Mouse (Mus musculus) heart, postnatal 0 days (tissue): ENCODE results near the gene Padi3. TPM values are rescaled to one million over a fixed set of nuclear protein-coding genes. Genes with fewer than 3 reads are reported as not detected.

ENCODE experiments used
- ATAC-seq: fragments of 200-750 bp; cut with Nextera tagmentation; 2 replicates; pipeline ENCODE4 v1.8.0; 2017; ENCODE audit warnings: low read depth, moderate number of reproducible peaks, moderate library complexity; ENCODE audit not compliant: insufficient read depth
- DNase-seq: peaks from one replicate; pipeline ENCODE4 v3.0.0-alpha.2; 2016; ENCODE audit warnings: low spot score
- H3K27ac ChIP-seq: fragments of 300-500 bp; sonication (generic); 2 replicates; pipeline ENCODE4 v1.5.1; 2014; ENCODE audit warnings: low read depth, mild to moderate bottlenecking
- H3K27me3 ChIP-seq: fragments of 300-500 bp; sonication (generic); 2 replicates; pipeline ENCODE4 v1.6.1; 2014; ENCODE audit warnings: low read length, mixed read lengths; ENCODE audit not compliant: control insufficient read depth, insufficient read depth
- H3K36me3 ChIP-seq: fragments of 300-500 bp; sonication (generic); replicated peaks from 2 replicates; pipeline ENCODE4 v1.6.1; 2014; ENCODE audit warnings: low read length, mixed read lengths; ENCODE audit not compliant: control insufficient read depth, insufficient read depth
- H3K4me1 ChIP-seq: fragments of 300-500 bp; sonication (generic); 2 replicates; pipeline ENCODE4 v1.6.1; 2014; ENCODE audit warnings: antibody characterized with exemption; ENCODE audit not compliant: control insufficient read depth, insufficient read depth
- H3K4me2 ChIP-seq: fragments of 300-500 bp; sonication (generic); 2 replicates; pipeline ENCODE4 v1.6.1; 2014; ENCODE audit warnings: low read depth, mild to moderate bottlenecking, low read length, moderate library complexity
- H3K4me3 ChIP-seq: fragments of 300-500 bp; sonication (generic); 2 replicates; pipeline ENCODE4 v1.5.1; 2014; ENCODE audit warnings: low read depth, low read length
- H3K9ac ChIP-seq: fragments of 300-500 bp; sonication (generic); replicated peaks from 2 replicates; pipeline ENCODE4 v1.6.1; 2014; ENCODE audit warnings: low read depth, low read length, mixed read lengths
- H3K9me3 ChIP-seq: fragments of 300-500 bp; sonication (generic); replicated peaks from 2 replicates; pipeline ENCODE4 v1.6.1; 2016; ENCODE audit warnings: low read length; ENCODE audit not compliant: control insufficient read depth
- CTCF ChIP-seq: IDR thresholded peaks from 2 replicates; pipeline ENCODE4 v1.5.1; 2016; ENCODE audit warnings: antibody characterized with exemption, control low read depth, low read depth
- EP300 ChIP-seq: IDR thresholded peaks from 2 replicates; pipeline ENCODE4 v1.6.1; 2016; ENCODE audit warnings: antibody characterized with exemption, low read depth
- WGBS: fragments of 180-500 bp; shearing (Covaris S2); extraction: QIAGEN DNeasy Blood & Tissue Kit; methylation state at CpG from one replicate; pipeline ENCODE4 v1.1.7; 2014; 5-methylcytosine and 5-hydroxymethylcytosine counted together
- polyA plus RNA-seq: library from polyadenylated mRNA; unstranded; fragments of >200 nt; fragmentation: Nextera tagmentation; extraction: Ambion mirVana; gene quantifications from 2 replicates; pipeline ENCODE4 v1.2.1, GENCODE M21; 2015
- total RNA-seq: library from RNA; depleted of rRNA; stranded (reverse); fragments of >200 nt; gene quantifications from 2 replicates; pipeline ENCODE4 v1.2.3, GENCODE M21; 2014; ENCODE audit warnings: low replicate concordance

Padi3 gene
- total and polyA plus RNA-seq, 2 experiments from 2014 or later = 0.04 to 0.11 TPM

DNA sequence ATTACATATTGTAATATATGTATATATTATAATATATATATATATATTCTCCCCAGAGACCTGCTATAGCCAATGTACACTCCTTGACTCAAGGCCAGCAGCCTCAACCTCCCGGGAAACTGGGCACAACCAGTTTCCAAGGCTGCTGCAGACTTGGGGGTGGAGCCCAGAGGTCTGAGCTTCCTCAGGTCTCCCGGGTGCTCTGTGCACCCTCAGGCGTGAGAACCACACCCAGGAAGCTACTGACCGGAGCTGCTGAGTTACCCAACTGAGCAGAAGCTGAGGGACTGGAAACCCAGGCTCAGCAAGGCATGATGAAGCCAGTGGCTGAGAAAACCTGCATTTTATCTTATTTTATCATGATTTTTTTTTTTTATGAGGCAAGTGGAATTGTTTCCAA is 39.4 kb downstream of the Padi3 start:
- Histone ChIP-seq H3K36me3 (no peaks in the 10 kb centered on the region), H3K4me1 (no peaks in the 10 kb centered on the region), H3K4me3 (no peak overlapping the region), H3K9ac (no peak overlapping the region), H3K27ac (no peak overlapping the region), H3K27me3 (no peaks in the 10 kb centered on the region), H3K9me3 (no peaks in the 10 kb centered on the region), H3K4me2 (no peak overlapping the region)
- TF ChIP-seq EP300 (no peak), CTCF (no peak)
- WGBS = 27% methylated on average over 4 of the region's 4 CpGs
- no peak for DNase-seq
- ATAC-seq = no peak

DNA sequence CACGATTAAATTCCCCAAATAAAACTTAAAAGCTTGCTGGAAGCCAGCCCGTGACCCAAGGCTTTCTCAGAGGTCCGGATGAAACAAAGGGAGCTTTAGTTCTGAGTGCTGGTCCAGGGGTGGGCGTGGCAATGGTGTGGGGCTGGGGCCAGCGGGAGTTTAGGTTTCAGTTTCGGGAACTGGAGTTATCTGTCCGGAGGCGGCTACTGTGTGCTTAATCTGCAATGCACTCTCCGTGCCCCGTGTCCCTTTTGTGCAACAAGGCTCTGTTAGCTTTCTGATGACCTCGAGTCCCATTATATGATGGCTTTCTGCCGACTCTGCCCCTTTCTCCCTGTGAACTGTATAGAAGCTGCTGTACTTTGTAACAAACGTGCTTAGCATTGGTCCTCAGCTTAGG is 40.0 kb downstream of the Padi3 start:
- Histone ChIP-seq H3K4me2 (peak overlapping the region; percentile 53), H3K27ac (0 out of 2 replicates have a peak overlapping the region, but pooled peaks have one; percentile 5), H3K27me3 (no peaks in the 10 kb centered on the region), H3K9me3 (no peaks in the 10 kb centered on the region), H3K9ac (0 out of 2 replicates have a peak overlapping the region, but pooled peaks have one; percentile 8), H3K4me3 (peak overlapping the region; percentile 40), H3K4me1 (no peaks in the 10 kb centered on the region), H3K36me3 (no peaks in the 10 kb centered on the region)
- TF ChIP-seq EP300 (no peak), CTCF (no peak)
- DNase-seq (peak; percentile 53), ATAC-seq (peak; percentile 58)
- WGBS = 11% methylated on average over 13 of the region's 13 CpGs

DNA sequence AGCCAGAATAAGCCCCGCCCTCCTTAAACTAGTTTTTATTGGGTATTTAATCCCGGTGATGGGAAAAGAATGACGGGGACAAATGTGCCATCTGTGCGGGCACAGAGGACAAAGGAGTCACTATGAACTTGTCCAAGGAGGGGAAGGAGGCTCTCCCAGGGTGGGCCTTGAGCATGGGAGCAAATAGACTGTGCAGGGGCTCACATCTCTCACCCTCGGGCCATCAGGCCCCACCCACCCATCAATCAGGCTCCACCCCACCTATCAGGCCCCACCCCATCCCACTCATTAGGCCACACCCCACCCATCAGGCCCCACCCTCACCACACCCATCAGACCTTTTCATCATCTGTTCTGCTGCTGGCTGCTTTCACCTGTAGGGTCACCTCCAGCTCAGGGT is 41.5 kb downstream of the Padi3 start:
- Histone ChIP-seq H3K27ac (no peak overlapping the region), H3K4me2 (no peak overlapping the region), H3K36me3 (no peaks in the 10 kb centered on the region), H3K27me3 (no peaks in the 10 kb centered on the region), H3K9me3 (no peaks in the 10 kb centered on the region), H3K4me1 (no peaks in the 10 kb centered on the region), H3K4me3 (no peak overlapping the region), H3K9ac (no peak overlapping the region)
- DNase-seq (no peak), ATAC-seq (no peak)
- 81% methylated on average over 5 of the region's 5 CpGs for WGBS
- no peak for TF ChIP-seq CTCF
- TF ChIP-seq EP300 = no peak

DNA sequence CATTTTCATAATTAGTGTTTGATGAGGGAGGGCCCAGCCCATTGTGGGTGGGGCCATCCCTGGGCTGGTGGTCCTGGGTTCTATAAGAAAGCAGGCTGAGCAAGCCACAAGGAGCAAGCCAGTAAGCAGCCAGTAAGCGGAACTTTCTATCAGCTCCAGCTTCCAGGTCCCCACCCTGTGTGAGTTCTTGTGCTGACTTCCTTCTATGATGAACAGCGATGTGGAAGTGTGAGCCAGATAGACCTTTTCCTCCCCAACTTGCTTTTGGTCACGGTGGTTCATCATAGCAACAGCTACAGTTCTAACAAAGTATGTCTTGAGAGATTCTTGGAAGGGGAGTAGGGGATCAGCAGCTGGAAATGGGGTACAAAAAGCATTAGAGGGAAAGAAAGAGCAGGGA is 44.5 kb downstream of the Padi3 start:
- H3K27ac ChIP-seq = no peak overlapping the region
- ATAC-seq (no peak), DNase-seq (no peak)
- no peaks in the 10 kb centered on the region for H3K36me3 ChIP-seq
- H3K4me2 ChIP-seq = no peak overlapping the region
- TF ChIP-seq CTCF (no peak), EP300 (no peak)
- no peak overlapping the region for H3K4me3 ChIP-seq
- H3K27me3 ChIP-seq = no peaks in the 10 kb centered on the region
- H3K9ac ChIP-seq = no peak overlapping the region
- no peaks in the 10 kb centered on the region for H3K4me1 ChIP-seq
- no peaks in the 10 kb centered on the region for H3K9me3 ChIP-seq
- WGBS = 62% methylated on average over 3 of the region's 3 CpGs

DNA sequence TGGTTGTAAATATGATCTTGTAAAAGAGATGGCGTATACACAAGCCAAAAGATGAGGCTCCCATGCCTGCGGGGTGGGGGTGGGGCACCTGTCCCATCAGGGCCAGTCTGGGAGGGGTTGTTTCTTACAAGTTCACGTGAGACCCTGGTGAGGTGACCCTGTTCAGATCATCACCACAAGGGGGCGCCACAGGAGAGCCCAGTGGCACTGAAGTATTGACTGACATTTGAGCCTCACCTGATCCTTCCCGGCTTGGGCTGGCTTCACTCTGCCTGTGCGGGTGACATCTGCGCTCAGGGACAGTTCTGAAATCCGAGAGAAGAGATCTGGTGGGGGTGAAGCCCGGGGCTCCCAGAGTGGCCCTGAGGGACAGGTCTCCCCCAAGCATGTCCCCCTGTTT is 47.3 kb downstream of the Padi3 start:
- Histone ChIP-seq H3K27ac (no peak overlapping the region), H3K27me3 (no peaks in the 10 kb centered on the region), H3K4me2 (no peak overlapping the region), H3K4me3 (no peak overlapping the region), H3K4me1 (no peaks in the 10 kb centered on the region), H3K36me3 (no peaks in the 10 kb centered on the region), H3K9me3 (no peaks in the 10 kb centered on the region), H3K9ac (no peak overlapping the region)
- 20% methylated on average over 9 of the region's 9 CpGs for WGBS
- no peak for DNase-seq
- TF ChIP-seq EP300 (no peak), CTCF (peak; percentile 49)
- peak; percentile 58 for ATAC-seq

DNA sequence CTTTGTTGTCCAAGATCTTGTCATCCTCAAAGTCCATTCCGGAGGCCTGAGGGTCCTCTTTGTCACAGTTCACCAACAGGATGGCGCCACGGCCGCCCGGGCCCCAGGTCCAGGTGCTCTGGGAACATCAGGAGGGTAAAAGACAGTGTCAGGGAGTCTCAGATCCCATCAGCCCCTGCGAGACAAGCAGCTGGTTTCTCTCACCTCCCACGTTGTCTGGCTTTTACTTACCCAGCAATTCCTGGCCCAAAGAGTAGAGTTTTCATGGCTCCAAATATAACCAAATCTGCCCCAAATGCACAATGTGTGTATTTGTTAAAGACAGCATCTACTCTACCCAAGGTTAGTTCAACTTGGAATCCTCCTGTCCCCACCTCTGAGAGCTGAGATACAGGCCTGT is 48.8 kb downstream of the Padi3 start:
- WGBS = 81% methylated on average over 7 of the region's 7 CpGs
- no peaks in the 10 kb centered on the region for H3K27me3 ChIP-seq
- TF ChIP-seq CTCF = no peak
- no peak for TF ChIP-seq EP300
- no peak overlapping the region for H3K4me2 ChIP-seq
- DNase-seq (no peak), ATAC-seq (no peak)
- H3K9ac ChIP-seq = no peak overlapping the region
- no peak overlapping the region for H3K27ac ChIP-seq
- no peaks in the 10 kb centered on the region for H3K4me1 ChIP-seq
- no peak overlapping the region for H3K4me3 ChIP-seq
- no peaks in the 10 kb centered on the region for H3K9me3 ChIP-seq
- no peaks in the 10 kb centered on the region for H3K36me3 ChIP-seq
